Mouse (Mus musculus) testis, adult 2 months (tissue): ENCODE results near the gene Opcml. TPM values are rescaled to one million over a fixed set of nuclear protein-coding genes. Genes with fewer than 3 reads are reported as not detected.

Experiments used
- H3K27ac ChIP-seq: fragments of 200-500 bp; 2 replicates; pipeline ENCODE4 v1.5.1; 2012; ENCODE audit warnings: low read depth, low read length; ENCODE audit not compliant: control insufficient read depth, insufficient read depth
- H3K27me3 ChIP-seq: fragments of 200-500 bp; 2 replicates; pipeline ENCODE4 v1.6.1; 2012; ENCODE audit warnings: mild to moderate bottlenecking, low read length, moderate library complexity; ENCODE audit not compliant: control insufficient read depth, insufficient read depth
- H3K36me3 ChIP-seq: fragments of 200-500 bp; 2 replicates; pipeline ENCODE4 v1.6.1; 2012; ENCODE audit warnings: mild to moderate bottlenecking, low read length; ENCODE audit not compliant: control insufficient read depth, insufficient read depth
- H3K4me1 ChIP-seq: fragments of 200-500 bp; 2 replicates; pipeline ENCODE4 v1.6.1; 2012; ENCODE audit warnings: low read length; ENCODE audit not compliant: control insufficient read depth, insufficient read depth
- H3K4me3 ChIP-seq: fragments of 200-500 bp; 2 replicates; pipeline ENCODE4 v1.5.1; 2012; ENCODE audit warnings: low read depth, mild to moderate bottlenecking, low read length, moderate library complexity, mixed read lengths; ENCODE audit not compliant: control insufficient read depth
- CTCF ChIP-seq: fragments of 200-500 bp; IDR thresholded peaks from 2 replicates; pipeline ENCODE4 v1.5.1; 2012; ENCODE audit warnings: low read depth, mild to moderate bottlenecking, inconsistent platforms, low read length, moderate library complexity; ENCODE audit not compliant: control insufficient read depth, insufficient read depth, insufficient replicate concordance
- POLR2A ChIP-seq: fragments of 200-500 bp; IDR thresholded peaks from 2 replicates; pipeline ENCODE4 v1.6.1; 2012; ENCODE audit warnings: low read depth, mild to moderate bottlenecking, inconsistent platforms, low read length, moderate library complexity; ENCODE audit not compliant: control insufficient read depth
- polyA plus RNA-seq: library from polyadenylated mRNA; depleted of rRNA; stranded (reverse); fragments of >200 nt; gene quantifications from 2 replicates; pipeline ENCODE4 v1.2.3, GENCODE M21; 2012

Opcml gene
- polyA plus RNA-seq, 1 experiment, result 0.62 TPM

GRCm38 (mm10) chr9:28731811-28732602 lies 941.4 kb downstream of the Opcml start:
- Histone ChIP-seq H3K27ac (no peak overlapping the region), H3K27me3 (no peaks in the 10 kb centered on the region), H3K4me1 (no peaks in the 10 kb centered on the region), H3K4me3 (no peak overlapping the region), H3K36me3 (no peaks in the 10 kb centered on the region)
- TF ChIP-seq CTCF, result no peak
- no peak for TF ChIP-seq POLR2A

- H3K4me1 ChIP-seq, result no peaks in the 10 kb centered on the region
- H3K27me3 ChIP-seq, result no peaks in the 10 kb centered on the region
- H3K36me3 ChIP-seq, result no peaks in the 10 kb centered on the region
- TF ChIP-seq POLR2A (no peak), CTCF (no peak)
- no peak overlapping the region for H3K27ac ChIP-seq
- no peak overlapping the region for H3K4me3 ChIP-seq
Observed at GRCm38 (mm10) chr9:28737955-28738354, 947.4 kb downstream of the Opcml start.

- no peak overlapping the region for H3K4me3 ChIP-seq
Observed at GRCm38 (mm10) chr9:28738451-28738860, 947.9 kb downstream of the Opcml start.

GRCm38 (mm10) chr9:28744771-28745170 lies 954.2 kb downstream of the Opcml start:
- H3K27me3 ChIP-seq, result no peaks in the 10 kb centered on the region
- TF ChIP-seq CTCF (no peak), POLR2A (no peak)
- no peak overlapping the region for H3K27ac ChIP-seq
- H3K36me3 ChIP-seq, result no peaks in the 10 kb centered on the region
- no peak overlapping the region for H3K4me3 ChIP-seq
- H3K4me1 ChIP-seq, result no peaks in the 10 kb centered on the region

More at GRCm38 (mm10) chr9:28738451-28738860, 947.9 kb downstream of the Opcml start:
- Histone ChIP-seq H3K4me1 (no peaks in the 10 kb centered on the region), H3K27me3 (no peaks in the 10 kb centered on the region), H3K36me3 (no peaks in the 10 kb centered on the region), H3K27ac (no peak overlapping the region)
- TF ChIP-seq POLR2A, result no peak
- TF ChIP-seq CTCF, result no peak

- H3K36me3 ChIP-seq, result no peaks in the 10 kb centered on the region
- H3K4me3 ChIP-seq, result no peak overlapping the region
- no peaks in the 10 kb centered on the region for H3K4me1 ChIP-seq
- no peak for TF ChIP-seq CTCF
- TF ChIP-seq POLR2A, result no peak
- no peaks in the 10 kb centered on the region for H3K27me3 ChIP-seq
- no peak overlapping the region for H3K27ac ChIP-seq
Observed at GRCm38 (mm10) chr9:28748902-28749301, 958.3 kb downstream of the Opcml start.

GRCm38 (mm10) chr9:28752908-28753307 lies 962.3 kb downstream of the Opcml start:
- H3K27me3 ChIP-seq, result no peaks in the 10 kb centered on the region
- no peak overlapping the region for H3K27ac ChIP-seq
- H3K36me3 ChIP-seq, result no peaks in the 10 kb centered on the region
- no peak overlapping the region for H3K4me3 ChIP-seq
- no peaks in the 10 kb centered on the region for H3K4me1 ChIP-seq
- TF ChIP-seq POLR2A (no peak), CTCF (no peak)

- TF ChIP-seq POLR2A, result no peak
Observed at GRCm38 (mm10) chr9:28756841-28757451, 966.4 kb downstream of the Opcml start.

More at GRCm38 (mm10) chr9:28756841-28757451, 966.4 kb downstream of the Opcml start:
- H3K4me1 ChIP-seq, result no peaks in the 10 kb centered on the region
- no peak overlapping the region for H3K4me3 ChIP-seq
- H3K27ac ChIP-seq, result no peak overlapping the region
- no peaks in the 10 kb centered on the region for H3K36me3 ChIP-seq
- no peaks in the 10 kb centered on the region for H3K27me3 ChIP-seq
